Mouse (Mus musculus): Measurements from ENCODE around the gene Rps6kl1.

DNA sequence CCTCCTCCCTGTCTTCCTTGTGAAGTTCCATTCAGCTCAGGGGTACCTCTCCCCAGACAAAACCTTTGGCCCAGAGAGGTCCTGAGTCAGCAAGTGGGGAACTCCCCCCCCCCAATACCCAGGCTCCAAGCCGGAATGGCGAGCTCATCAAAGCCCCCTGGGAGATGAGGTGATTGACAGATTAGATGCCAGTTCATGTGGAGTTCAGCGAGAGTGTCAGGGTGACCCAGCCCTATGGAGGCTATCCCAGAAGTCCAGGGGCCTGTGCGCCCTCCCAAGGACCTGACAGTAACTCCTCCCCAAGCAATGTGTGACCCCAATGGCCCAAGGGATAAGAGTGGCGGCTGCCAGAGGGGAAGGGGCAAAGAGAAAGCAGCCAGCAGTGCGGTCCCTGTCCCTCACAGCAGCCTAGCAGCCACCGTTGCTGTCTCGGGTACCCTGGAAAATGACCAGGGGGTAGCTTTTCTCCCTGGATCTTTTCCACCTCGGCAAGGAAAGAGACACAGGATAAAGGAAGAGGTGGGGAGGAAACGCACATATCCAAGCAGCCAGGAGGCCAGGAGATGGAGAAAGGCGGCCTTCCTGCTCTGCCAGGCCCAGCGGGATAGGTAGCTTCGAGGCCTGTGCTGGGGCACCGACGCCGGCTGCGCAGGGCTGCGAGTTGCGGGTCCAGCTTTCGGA lies 603 bp downstream of the Rps6kl1 start:
- TF ChIP-seq CTCF (IDR thresholded peaks at IDR 0.05; ENCODE audit: borderline replicate concordance, insufficient read depth, low read length) (no peak), POLR2A (IDR thresholded peaks at IDR 0.05; ENCODE audit: low read depth, low read length) (no peak)

All from embryonic fibroblast, embryonic 13.5 days (primary cell).